Mouse (Mus musculus) heart, adult 9 months (tissue): Measurements from ENCODE around the gene Fhdc1.

Source experiments
- DNase-seq, 2 experiments: peaks; one replicate each; pipeline ENCODE4 v3.0.0; 2022; ENCODE audit warnings: low spot score in 2 of 2

Fhdc1 gene

DNA sequence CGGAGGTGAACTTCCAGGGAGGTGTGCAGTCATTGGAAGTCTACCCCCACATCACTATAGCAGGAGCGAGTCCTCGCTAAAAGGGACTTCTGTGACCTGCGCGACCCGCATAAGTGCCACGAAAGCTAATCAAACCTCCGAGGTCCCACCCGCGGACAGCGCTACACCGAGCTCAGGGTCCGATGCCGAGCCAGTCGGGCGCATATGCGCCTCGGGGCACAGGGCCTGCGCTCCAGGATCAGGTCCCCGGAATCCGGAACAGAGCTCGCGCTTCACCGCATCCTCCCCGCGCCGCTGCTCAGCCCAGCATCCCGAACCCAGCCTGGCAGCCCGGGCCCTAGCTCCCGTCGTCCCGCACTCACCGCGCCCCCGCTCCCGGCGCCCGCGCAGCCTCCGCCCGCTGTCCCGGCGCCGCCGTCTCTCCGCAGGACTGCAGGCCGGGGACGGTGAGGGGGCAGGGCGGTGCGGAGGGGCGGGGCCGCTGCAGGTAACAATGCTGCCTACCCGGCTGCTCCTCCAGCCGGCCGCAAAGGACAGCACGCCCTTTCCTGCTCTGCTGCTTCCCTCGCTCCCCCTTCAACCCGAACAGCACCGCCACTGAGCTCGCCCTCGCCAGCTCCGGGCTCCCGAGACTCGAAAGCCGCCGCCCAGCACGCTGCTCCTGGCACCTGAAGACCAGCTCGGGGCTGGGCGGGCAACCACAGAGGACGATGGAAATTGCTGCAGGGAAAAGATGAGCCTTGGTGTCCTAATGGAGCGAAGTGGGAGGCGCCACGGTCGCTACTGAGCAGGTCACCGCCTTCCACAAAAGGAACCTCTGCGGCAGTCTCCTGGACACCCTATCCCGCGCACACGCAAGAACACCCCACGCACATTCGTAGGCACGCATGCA, at the start of gene Fhdc1:
Gene Fhdc1, minus strand, starts transcription at position 424 of the 892 bp plus-strand sequence.
- peak; percentile 13 for DNase-seq

DNA sequence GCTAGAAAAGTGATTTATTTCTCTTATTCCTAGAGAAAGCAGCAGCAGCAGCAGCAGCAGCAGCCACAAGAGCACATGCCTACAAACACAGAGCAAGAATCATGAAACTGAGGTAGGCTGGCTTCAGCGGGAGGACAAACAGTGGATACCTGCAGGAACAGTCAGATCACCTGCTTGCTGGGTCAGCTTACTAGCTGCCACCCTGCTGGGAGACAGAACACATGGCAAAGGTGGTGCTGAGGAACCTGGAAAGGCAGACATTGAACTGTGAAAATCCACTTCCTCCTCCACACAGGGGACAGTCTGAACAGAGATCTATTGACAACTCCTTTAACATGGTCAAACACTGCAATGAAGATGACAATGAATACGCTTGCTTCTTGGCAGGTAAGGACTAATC, 48.8 kb upstream of the Fhdc1 start:
- no peak for DNase-seq

DNA sequence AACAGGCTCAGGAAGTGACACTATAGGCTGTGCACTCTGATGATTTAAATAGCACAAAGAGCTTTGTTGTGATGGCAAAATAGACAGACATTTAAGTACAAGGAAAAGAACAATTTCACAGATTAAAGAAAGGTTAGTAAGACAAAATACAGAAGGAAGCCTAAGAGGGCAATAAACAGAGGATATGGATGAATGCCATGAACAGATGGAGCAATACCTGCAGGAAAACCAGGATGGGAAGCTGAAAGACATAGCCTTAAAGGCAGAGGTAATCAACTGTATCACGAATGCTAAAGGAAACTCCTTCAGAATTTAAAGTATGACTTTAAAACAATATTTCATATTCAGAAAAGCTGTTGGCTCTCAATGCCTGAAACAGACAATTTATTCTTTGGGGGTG, 44.7 kb upstream of the Fhdc1 start:
- DNase-seq, result no peak

DNA sequence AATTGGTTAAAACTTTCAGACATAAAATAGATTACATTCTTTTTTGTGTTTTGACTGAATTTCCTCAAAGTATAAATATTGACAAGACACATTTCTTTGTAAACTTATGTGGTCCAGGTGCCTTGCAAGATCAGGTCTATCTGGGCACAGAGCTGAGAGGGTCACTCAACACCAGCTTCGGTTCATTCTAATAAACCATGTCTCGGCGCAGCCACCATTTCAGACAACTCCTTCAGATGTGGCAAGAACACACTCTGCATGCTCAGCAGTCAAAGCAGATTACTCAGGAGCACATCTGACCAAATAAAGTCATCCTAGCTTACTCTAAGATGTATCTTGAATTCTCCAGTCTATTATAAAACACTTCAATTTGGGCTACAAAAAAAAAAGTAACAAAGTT, 35.9 kb upstream of the Fhdc1 start:
- DNase-seq, result no peak

DNA sequence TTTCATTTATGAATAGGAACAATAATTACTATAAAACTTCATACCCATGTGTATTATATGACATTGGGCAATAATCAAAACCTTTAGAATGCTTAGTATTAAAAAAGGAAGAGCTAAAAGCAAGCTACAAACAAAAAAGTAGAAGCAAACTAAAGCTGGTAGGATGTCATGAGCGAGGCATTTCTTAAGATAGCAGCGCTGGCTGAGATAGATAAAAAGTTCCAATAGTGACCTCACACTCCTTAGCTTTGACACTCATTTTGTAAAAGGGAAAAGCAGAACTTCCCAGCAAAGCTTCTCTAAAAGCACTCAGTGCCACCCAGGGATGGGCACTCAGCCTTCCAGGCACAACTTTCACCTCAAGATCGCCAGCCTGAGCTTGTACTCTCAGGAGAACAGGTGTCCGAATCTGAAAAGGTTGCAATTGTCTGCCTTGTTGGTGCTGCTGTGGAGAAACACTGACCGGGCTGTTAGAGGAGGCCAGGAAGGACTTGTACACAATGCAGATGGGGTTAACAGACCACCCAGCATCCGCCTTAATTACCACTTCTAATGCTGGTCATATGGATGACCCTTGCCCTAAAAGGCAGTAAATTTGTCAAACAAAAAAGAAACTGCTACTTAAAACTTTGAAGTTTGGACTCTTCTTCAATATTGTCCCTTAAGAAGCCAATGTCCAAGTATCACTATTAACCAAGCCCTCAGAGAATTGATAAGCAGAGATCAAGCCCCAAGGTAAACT, 32.7 kb upstream of the Fhdc1 start:
- no peak for DNase-seq

DNA sequence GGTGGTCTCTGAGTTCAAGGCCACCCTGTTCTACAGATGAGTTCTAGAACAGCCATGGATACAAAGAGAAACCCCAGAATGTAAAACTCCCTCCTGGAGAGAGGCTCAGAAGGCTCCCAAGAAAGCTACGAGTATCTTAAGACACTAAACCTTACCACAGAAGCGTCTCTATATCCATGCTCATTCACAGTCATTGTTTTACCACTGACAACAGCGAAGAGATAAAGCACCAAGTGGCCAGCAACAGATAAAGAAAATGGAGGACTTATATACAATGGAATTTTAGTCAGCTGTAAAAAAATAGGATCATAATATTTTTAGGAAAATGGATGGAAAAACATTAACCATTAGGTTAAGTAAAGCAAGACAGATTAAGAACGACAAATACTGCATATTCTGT, 25.0 kb upstream of the Fhdc1 start:
- DNase-seq, result no peak

DNA sequence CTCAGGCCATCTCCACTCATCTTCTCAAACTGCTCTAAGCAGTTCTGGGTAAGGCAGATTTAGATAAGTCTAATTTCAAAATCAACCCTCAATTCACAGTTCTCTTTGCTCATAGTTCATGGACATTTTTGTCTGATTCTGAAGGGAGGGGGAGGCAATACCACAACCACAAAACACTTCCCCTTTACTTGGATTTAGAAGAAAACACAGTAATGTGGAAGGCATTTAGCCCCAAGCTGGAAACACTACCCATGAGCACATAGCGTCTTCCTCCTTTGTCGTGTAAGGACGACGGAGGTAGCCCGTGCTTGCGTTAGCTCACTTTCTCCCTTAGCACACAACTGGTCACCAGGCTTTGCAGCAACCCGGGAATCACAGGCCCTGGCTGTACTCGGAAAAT, 24.1 kb upstream of the Fhdc1 start:
- DNase-seq, result no peak

DNA sequence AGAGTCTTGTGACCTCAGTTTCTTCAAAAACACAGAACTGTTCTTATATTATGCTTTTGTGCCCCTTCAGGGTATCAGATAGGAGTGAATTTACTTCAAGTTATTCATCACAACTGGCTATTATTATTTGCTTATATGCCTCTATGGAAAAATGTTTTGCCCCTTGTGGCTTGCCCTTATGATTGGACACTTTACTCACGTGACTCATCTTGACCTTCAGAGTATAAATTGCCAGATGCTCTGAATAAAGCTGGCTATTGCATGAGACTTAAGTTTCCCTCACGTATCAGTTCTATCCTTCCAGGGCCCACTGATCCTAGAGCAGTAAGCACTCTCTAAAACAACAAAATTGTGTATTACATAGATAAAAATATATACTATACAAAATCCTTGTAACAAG, 21.9 kb upstream of the Fhdc1 start:
- DNase-seq, result no peak

DNA sequence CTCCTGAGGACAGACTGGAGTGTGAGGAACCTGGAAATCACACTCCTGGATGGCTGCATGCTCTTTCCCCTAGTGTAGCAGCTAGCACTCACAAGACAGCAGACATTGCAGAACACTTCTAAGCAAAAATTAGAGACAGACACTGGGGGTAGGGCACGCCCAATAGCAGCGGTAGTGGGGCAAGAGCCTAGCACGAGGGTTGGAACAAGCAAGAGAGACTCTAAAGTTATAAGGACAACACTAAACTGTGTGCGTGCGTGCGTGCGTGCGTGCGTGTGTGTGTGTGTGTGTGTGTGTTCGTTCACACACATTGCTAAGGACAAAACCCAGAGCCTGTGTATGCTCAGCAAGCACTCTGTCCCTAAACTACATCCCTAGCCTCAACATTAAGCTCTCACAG, 20.3 kb upstream of the Fhdc1 start:
- DNase-seq, result no peak

DNA sequence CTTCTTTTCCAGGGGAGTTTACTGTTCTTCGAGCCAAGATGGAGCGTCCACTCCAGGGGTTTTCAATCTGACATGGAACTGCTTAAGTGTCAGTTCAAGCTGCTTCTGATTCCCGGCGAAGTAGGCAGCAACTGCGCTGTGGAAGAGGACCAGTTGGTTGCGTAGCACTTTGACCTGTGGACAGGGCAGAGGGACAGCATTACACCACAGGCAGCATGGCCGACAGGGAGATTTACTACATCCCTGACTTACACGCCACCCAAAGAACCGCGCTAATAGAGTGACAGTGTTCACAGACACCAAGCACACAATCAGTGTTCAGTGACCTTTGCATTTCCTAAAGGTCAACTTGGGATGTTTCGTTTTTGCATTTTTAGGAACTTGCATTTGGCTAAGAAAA, 17.5 kb upstream of the Fhdc1 start:
- no peak for DNase-seq

DNA sequence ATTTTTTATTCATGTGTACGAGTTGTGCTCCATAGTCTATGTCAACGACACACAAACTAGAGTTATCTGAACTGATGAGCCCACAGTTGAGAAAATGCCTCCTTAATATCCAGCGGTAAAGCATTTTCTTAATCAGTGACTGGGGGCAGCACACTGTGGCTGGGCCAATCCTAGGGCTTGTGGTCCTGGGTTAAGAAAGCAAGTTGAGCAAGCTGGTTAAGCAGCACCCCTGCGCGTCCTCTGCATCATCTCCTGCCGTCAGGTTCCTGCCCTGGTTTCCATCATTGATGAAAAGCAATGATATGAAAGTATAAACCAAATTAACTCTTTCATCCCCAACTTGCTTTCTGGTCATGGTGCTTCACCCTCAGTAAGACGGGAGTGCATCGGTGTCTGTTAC, 12.4 kb upstream of the Fhdc1 start:
- no peak for DNase-seq

DNA sequence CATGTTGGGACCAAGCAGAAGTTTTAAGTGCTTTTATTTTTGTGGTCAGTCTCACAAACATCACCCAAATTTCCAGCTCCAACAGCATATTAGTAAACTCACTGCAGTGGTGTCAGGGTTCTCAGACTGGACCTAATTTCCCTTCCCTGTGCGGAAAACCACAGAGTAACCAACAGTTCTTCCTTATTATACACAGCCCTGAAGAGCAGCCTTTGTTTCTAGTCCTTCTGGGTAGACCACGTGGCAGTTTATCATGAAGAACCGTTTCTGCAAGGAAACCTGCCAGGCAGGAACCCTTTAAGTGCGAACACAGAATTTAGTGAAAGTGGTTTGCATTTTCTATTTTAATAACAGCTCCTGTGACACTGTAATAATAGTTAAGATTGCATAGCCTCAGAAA, 11.9 kb upstream of the Fhdc1 start:
- DNase-seq, result no peak

DNA sequence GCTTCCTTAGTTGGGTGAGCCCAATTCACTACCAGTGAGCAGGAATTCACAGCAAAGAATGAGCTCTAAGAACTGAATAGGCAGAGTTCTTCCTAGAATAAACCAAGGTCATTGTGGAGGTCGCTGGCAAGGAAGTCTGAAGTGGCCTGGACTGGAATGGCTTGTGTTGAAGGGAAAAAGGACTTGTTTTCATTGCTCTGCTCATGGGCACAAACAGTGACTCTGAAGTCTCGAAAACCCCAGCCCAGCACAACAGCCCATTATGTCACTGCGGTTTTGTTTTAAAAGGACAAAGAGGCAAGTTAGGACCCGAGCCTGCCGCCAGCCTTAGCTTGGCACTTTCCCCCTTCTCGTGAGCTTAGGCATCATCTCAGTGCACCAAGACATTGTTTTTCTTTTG, 8.5 kb upstream of the Fhdc1 start:
- DNase-seq, result no peak

DNA sequence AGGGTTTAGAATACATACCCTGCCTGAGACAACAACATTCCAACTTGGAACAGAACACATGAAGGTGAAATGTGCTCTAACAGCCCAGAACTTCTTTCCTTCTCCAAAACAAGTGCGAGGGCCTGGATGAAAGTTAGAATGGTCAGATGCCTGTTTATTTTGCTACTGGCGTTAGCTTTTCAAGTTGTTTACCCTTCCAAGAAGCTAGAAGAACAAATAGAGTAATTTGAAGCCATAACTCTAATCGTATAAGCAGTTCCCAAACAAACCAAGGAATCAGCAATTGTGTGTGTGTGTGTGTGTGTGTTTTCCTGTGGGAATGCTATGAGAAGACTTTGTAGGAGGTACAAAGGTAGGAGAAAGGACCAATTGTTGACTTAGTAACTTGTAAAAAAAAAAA, 4.7 kb upstream of the Fhdc1 start:
- no peak for DNase-seq

DNA sequence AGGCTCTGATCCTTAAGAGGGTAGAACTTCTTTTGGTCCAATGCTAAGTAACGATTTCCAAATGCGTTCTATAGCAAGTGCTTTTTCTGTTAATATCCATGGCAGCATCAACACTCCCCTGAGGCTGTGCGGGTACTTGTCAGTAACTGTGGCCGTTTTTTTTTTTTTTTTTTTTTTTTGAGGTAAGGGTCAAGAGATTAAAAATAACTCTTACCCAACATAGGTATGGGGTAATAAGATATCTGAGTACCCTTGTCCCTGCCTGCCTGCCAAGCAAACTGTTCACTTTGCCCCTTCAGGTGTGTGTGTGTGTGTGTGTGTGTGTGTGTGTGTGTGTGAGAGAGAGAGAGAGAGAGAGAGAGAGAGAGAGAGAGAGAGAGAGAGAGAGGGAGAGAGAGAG, 4.1 kb upstream of the Fhdc1 start:
- DNase-seq, result no peak

DNA sequence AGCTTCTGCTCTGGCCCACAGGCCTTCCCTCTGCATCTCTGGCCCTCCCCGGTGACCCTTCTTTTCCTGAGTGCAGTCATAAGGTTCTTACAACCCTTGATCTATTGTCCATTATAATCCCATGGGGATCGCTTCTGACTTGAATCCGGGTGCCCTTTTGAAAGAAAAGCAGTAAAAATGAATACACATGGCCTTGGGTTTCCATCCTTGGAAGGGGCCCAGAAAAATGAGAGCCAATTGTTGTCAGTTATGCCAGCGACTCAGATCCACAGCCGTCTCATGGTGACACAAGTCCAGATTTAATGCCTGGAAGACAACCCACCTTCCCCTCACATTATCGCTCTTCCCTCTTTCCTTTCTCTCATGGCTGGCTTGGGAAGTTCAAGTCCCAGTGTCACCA, 1.9 kb upstream of the Fhdc1 start:
- no peak for DNase-seq

DNA sequence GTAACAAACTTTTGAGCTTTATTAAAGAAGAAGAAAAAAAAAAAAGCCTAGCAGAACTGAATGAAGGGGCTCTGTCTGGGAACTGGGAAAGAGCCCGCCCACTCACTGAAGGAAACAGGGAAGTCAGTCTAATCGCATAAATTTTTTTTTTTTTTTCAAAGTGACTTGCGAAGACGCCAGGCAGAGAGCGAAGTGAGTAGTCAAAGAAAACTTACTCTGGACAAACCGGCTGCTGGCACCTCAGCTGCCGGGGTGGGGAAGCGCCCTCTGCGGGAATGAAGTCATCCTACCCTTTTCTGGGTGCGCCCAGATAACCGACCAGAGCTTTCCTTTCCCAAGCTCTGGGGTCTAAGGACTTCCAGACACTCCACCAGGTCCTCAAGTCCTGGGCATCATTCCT, 875 bp upstream of the Fhdc1 start:
- DNase-seq, result peak; percentile 11 to 14

DNA sequence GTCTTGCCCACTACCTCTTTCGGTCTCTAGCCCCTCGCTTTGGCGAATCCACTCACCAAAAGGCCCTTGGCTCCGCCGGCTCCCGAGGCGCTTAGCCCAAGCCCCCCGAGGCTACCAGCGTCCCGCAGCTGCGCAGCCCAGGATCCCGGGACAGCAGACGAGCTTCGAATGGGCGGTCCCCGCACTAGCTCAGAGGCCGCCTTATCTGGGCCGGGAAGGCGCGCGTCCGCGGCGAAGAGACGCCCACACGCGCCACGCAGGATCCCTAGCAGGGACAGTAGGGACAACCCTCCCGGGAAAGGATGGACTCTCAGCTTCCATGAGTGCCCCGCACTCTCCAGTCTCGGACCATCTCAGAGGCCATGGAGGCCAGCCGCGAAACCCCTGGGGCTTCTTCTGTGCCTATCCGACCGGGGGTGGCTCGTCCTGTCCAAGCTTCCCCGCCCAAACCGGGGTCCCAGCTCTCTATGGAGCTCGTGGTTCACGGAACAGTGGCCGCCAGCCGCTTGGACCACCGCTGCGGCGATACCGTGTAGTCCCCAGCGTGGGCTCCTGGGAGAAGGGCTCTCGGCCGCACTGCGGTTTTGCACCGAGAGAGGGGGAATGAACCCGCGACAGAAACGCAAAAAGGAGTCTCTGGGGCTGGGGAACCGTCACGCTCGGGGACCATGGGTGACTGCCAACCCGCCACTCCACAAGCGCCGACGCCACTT, 780 bp downstream of the Fhdc1 start:
- peak; percentile 33 to 50 for DNase-seq

DNA sequence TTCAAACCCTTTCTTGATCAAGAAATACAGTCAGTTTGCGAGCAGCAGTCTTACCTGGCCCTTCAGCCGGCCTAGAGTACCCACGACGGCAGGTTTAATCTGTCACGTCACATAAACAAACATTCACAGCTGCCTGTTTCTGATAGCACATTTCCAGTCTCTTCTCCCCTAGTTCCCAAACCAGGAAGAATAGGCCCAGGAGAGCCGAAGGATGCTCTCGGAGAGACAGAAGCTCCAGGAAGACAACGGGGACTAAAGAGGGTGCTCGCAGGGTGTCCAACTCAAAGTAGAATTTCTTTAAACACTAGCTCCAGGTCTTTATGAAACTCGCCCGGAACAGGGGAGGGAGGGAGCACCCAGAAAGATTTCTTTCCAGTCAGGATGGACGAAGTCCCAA, 1.3 kb downstream of the Fhdc1 start:
- DNase-seq, result no peak

DNA sequence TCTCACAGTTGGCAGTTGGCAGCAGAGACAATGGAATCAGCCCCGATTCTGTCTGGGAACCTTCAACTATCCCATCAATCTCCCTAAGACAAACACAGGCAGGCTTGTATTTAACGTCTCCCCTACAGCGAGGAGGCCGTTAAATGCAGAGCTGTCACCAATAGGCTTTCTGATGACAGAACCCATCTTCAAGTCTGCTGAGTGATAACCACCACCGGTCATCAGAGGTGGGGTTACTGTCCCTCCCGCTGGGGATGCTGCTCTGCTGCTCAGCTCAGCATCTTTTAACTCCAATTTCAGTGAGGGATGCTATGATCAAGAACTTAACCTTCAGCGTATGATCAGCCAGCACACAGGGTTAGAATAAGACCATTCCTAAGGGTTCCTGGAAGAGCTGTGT, 2.0 kb downstream of the Fhdc1 start:
- DNase-seq, result no peak

DNA sequence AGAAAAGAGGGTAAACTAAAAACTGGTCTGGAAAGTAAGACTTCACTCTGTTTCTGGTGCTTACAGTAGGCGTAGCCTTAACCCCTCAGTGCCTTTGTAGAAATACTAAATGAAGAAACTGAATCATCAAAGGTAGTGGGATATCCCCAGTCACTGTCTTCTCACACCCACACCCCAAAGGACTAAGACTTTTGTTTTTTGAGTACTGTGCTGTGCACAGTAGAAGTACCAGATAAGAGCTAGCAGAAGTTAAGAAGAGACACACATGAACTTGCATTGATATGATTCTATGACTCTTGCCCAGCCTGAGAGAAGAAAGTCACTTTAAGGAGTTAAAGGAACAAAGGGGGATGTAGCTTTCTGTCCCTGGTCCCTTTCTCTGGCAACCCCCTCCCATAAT, 2.7 kb downstream of the Fhdc1 start:
- no peak for DNase-seq

DNA sequence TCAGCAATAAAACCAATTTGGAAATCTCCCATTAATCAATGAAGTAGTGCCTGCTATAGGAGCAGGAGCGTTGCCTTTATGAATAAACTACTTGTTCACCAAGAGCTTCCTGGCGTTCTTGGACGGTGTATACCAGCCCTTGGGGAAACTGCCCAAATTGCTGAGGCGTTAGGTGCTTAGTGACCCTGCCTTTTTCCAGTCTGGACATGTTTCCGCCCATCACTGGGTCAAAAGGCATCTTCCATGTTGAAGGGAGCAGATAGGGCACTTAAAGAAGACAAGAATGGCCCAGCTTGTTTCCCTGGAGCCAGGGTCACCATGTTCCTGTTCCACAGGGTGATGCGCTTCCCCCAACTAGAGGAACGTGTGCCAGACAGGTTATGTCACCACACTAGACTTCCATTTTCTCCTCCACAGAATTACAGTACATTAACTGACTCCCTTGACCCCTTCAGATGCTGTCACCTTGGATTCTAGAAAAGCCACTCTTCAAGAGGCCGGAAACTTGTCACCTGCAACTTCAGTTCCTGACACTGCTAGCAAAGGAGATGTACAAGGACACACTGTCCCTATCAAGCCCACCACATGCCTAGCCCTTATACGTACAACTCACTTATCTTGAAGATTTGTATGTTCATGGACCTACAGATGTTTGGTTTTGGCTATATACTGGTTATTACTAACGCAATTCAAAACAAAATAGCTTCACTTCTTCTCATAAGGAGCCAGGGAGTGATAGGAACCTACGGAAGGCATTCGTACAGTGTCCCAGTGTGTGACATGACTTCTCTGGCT, 5.1 kb downstream of the Fhdc1 start:
- no peak for DNase-seq
